Mouse (Mus musculus): ENCODE measurements around the gene Ercc1. TPM values are rescaled to one million over a fixed set of nuclear protein-coding genes. Genes with fewer than 3 reads are reported as not detected.
A peak's percentile ranks its signal among the peaks of the same experiment; 100 is the strongest.

Gene Ercc1
- polyA plus RNA-seq, 1 experiment from 2014 or later: 114 TPM

- Histone ChIP-seq H3K9me3 (no peaks in the 10 kb centered on the region), H3K4me1 (peaks cover 19% of the 10 kb centered on the region), H3K27ac (replicated peaks) (peak overlapping the region; percentile 31), H3K4me3 (peak overlapping the region; percentile 35), H3K36me3 (no peaks in the 10 kb centered on the region), H3K27me3 (peaks cover 17% of the 10 kb centered on the region), H3K9ac (replicated peaks) (0 out of 2 replicates have a peak overlapping the region, but pooled peaks have one; percentile 28), H3K4me2 (replicated peaks) (peak overlapping the region; percentile 56)
- WGBS: under 1% methylated on average over 20 of the region's 20 CpGs
- ATAC-seq (ENCODE audit: low FRiP score, low read depth): peak; percentile 75
These were observed 18.2 kb upstream of the Ercc1 start for GRCm38 (mm10) chr7:19326359-19326758.

DNA sequence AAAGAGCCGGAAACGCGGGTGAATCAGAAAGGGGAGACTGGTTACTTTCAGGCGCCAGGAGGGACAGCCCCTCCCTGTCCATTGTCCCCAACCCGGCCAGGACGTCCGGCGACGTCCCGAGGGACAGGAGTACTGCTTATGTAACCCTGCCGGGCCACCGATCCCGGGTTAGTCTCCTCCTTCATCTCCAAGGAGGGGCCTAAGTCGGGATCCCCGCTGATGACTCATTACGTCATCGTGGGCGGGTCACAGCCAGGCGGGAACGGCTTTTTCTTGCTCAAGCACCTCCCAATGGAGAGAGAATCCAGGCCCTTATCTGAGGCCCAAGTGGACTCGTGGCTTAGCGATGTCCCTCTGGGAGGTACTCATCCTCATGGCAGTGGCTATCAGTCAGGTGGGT, 17.4 kb upstream of the Ercc1 start:
- under 1% methylated on average over 22 of the region's 22 CpGs for WGBS
- Histone ChIP-seq H3K27ac (replicated peaks) (peak overlapping the region; percentile 31; the same call in 1 of the 2 replicates), H3K4me1 (peaks cover 19% of the 10 kb centered on the region), H3K4me3 (peak overlapping the region; percentile 35), H3K36me3 (no peaks in the 10 kb centered on the region), H3K27me3 (peaks cover 16% of the 10 kb centered on the region), H3K4me2 (replicated peaks) (peak overlapping the region; percentile 56), H3K9ac (replicated peaks) (peak overlapping the region; percentile 35), H3K9me3 (no peaks in the 10 kb centered on the region)
- ATAC-seq (ENCODE audit: low FRiP score, low read depth): peak; percentile 62

DNA sequence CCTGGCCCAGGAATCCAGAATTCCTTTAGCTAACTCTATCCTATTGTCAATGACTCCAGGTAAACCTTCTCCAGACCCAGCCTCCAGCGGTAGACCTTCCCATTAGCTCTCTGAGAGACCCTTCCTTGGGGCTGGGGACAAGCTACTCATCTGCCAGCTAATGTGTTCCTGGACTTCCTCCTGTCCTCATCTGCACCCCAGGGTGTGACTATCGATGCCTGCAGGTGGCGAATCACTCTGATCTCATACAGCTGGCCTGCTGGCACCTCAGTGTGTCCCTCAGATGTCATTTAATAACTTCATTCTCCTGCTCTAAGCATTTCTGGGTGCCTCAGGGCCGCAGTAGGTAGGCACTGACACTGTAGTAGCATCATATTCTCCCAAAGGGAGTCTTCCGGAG, 16.8 kb upstream of the Ercc1 start:
- Histone ChIP-seq H3K4me1 (peaks cover 22% of the 10 kb centered on the region), H3K36me3 (no peaks in the 10 kb centered on the region), H3K27ac (replicated peaks) (no peak overlapping the region), H3K4me3 (no peak overlapping the region), H3K27me3 (peaks cover 10% of the 10 kb centered on the region), H3K4me2 (replicated peaks) (0 out of 2 replicates have a peak overlapping the region, but pooled peaks have one; percentile 56), H3K9me3 (no peaks in the 10 kb centered on the region), H3K9ac (replicated peaks) (0 out of 2 replicates have a peak overlapping the region, but pooled peaks have one; percentile 6)
- 86% methylated on average over 5 of the region's 5 CpGs for WGBS
- no peak for ATAC-seq (ENCODE audit: low FRiP score, low read depth)

DNA sequence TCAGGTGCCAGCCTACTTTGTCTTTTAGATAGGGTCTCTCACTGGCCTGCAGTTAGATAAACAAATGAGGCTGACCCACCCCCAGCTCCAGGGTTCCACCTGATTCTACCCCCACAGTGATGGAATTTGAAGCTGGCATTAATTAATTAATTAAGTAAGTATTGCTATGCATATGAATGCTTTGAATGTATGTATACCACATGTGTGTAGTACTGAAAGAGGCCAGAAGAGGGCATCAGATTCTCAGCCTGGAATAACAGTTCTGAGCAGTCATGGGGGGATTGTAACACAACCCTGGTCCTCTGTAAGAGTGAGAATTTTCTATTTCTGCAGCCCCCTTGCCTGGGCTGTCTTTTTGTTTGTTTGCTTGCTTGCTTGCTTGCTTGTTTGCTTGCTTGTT, 16.2 kb upstream of the Ercc1 start:
- ATAC-seq (ENCODE audit: low FRiP score, low read depth): no peak
- Histone ChIP-seq H3K9me3 (no peaks in the 10 kb centered on the region), H3K27me3 (peaks cover 8% of the 10 kb centered on the region; the same call in 1 of the 2 replicates), H3K4me3 (no peak overlapping the region), H3K4me1 (peaks cover 24% of the 10 kb centered on the region), H3K9ac (replicated peaks) (no peak overlapping the region), H3K36me3 (no peaks in the 10 kb centered on the region), H3K27ac (replicated peaks) (no peak overlapping the region), H3K4me2 (replicated peaks) (no peak overlapping the region)

DNA sequence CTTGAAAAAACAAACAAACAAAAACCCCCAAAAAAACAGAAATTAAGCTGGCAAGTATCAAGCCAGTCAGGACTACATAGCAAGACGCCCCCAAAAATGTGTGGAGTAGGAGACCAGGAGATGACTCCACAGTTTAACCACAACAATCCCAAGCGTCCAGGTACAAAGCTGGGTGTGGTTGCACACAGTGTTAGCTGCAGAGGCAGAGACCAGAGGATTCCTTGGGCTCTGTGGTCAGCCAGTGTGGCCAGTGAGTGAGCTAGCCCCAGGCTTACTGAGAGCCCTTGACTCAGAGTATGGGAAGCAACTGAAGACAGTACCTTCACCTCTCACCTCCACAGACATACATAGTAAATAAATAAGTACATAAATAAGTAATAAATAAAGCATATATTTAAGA, 12.7 kb upstream of the Ercc1 start:
- no peak overlapping the region for H3K4me2 ChIP-seq (replicated peaks)
- no peak overlapping the region for H3K27ac ChIP-seq (replicated peaks)
- peak; percentile 35; the same call in 1 of the 2 replicates for ATAC-seq (ENCODE audit: low FRiP score, low read depth)
- no peak overlapping the region for H3K9ac ChIP-seq (replicated peaks)
- H3K4me1 ChIP-seq: peaks cover 18% of the 10 kb centered on the region
- H3K36me3 ChIP-seq: no peaks in the 10 kb centered on the region
- WGBS: 64% methylated on average over 2 of the region's 2 CpGs
- no peak overlapping the region for H3K4me3 ChIP-seq
- no peaks in the 10 kb centered on the region for H3K9me3 ChIP-seq
- H3K27me3 ChIP-seq: peaks cover 12% of the 10 kb centered on the region

DNA sequence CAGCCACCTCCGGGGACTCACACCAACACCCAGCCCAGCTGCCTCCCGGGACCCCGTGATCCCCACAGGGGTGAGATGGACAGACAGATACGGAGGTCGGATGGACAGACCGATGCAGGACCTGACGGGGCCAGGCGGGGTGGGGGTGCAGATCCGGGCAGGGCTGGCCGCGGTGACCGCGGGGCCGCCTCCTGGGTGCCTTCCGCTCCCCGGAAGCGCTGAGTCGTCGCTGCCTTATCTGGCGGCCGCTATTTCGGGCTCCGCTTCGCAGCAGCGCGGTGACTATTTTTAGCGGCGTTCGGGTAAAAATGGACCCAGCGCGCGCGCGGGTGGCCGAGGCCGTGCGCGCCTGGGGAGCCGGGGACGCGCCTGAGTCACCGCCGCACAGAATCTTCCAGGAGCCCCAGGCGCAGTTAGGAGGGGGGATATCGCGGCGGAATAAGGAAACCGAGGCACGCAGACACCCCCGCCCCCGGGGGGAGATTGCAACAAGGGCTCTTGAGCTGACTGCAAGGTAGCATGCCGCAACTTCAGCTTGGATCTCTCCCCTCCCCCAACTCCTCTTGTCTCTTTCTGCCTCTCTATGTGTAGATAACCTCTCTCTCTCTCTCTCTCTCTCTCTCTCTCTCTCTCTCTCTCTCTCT, 11.7 kb upstream of the Ercc1 start:
- ATAC-seq (ENCODE audit: low FRiP score, low read depth): peak; percentile 69
- Histone ChIP-seq H3K9ac (replicated peaks) (peak overlapping the region; percentile 86), H3K4me3 (peak overlapping the region; percentile 66), H3K27ac (replicated peaks) (peak overlapping the region; percentile 66), H3K4me1 (peaks cover 11% of the 10 kb centered on the region; the same call in 1 of the 2 replicates), H3K4me2 (replicated peaks) (peak overlapping the region; percentile 90), H3K27me3 (peaks cover 22% of the 10 kb centered on the region), H3K36me3 (no peaks in the 10 kb centered on the region), H3K9me3 (no peaks in the 10 kb centered on the region)
- whole genome bisulfite sequencing: under 1% methylated on average over 51 of the region's 52 CpGs

DNA sequence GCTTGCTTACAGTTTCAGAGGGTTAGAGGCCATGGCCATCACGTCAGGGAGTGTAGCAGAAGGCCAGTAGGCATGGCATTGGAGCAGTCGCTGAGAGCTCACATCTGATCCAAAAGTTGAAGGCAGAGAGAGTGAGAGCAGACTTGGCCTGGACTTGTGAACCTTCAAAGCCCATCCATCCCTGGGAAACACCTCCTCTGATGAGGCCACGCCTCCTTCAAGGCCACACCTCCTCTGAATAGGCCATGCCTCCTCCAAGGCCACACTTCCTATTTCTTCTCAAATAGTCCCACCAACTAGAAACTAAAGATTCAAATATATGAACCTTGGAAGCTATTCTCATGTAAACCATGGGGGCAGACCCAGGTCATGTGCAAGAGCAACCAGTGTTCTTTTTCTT, 9.0 kb upstream of the Ercc1 start:
- no peak for ATAC-seq (ENCODE audit: low FRiP score, low read depth)
- Histone ChIP-seq H3K27ac (replicated peaks) (no peak overlapping the region), H3K9me3 (no peaks in the 10 kb centered on the region), H3K4me3 (no peak overlapping the region), H3K36me3 (no peaks in the 10 kb centered on the region), H3K9ac (replicated peaks) (no peak overlapping the region), H3K4me1 (peaks cover 11% of the 10 kb centered on the region; the same call in 1 of the 2 replicates), H3K4me2 (replicated peaks) (no peak overlapping the region), H3K27me3 (peaks cover 32% of the 10 kb centered on the region)
- WGBS: 42% methylated on average over 3 of the region's 3 CpGs

DNA sequence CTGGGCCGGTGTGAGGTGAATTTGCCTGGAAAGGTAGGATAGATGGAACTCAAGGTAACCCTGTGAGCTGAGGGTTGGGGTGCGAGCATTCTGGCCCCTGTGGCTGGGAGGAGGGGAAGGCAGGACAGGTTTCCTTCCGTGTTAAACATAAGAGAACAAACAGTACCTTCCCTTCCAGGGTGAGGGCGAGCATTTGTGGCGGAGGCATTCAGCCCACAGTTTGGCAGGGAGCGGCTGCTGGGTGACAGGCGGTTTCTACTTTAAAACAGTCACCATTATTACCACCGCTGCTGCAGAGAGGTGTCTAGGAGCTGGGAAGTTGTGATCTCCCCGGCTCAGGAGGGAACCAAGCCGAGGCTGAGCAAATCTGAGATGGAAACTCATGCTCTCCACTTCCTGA, 7.5 kb upstream of the Ercc1 start:
- WGBS: 62% methylated on average over 10 of the region's 10 CpGs

GRCm38 (mm10) chr7:19338060-19338459, 6.5 kb upstream of the Ercc1 start:
- no peak overlapping the region for H3K9ac ChIP-seq (replicated peaks)
- WGBS: 69% methylated on average over 2 of the region's 2 CpGs

More for the DNA sequence above, 7.5 kb upstream of the Ercc1 start:
- peaks cover 21% of the 10 kb centered on the region for H3K4me1 ChIP-seq
- H3K9me3 ChIP-seq: no peaks in the 10 kb centered on the region
- no peak overlapping the region for H3K4me3 ChIP-seq
- no peak for ATAC-seq (ENCODE audit: low FRiP score, low read depth)
- H3K36me3 ChIP-seq: no peaks in the 10 kb centered on the region
- H3K4me2 ChIP-seq (replicated peaks): no peak overlapping the region
- no peak overlapping the region for H3K9ac ChIP-seq (replicated peaks)
- peaks cover 40% of the 10 kb centered on the region for H3K27me3 ChIP-seq
- H3K27ac ChIP-seq (replicated peaks): no peak overlapping the region

DNA sequence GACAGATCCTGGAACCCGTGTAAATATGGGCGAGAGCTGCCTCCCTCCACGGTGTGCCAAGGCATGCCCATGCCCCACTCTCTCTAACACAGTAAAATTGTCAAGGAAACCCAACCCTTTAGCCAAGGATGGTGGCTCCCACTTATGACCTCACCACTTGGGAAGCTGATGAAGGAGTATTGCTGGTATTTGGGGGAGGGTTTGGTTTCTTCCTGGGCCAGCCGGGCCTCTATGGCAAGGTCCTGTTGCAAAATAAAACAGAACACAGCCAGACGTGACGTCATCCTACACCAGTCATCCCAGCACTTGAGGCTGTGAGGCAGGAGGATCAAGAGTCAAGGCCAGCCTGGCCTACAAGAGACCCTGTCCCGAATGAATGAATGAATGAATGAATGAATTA, 6.0 kb upstream of the Ercc1 start:
- Histone ChIP-seq H3K4me1 (peaks cover 19% of the 10 kb centered on the region), H3K27me3 (peaks cover 47% of the 10 kb centered on the region), H3K36me3 (no peaks in the 10 kb centered on the region), H3K27ac (replicated peaks) (no peak overlapping the region), H3K9me3 (no peaks in the 10 kb centered on the region), H3K4me3 (no peak overlapping the region), H3K9ac (replicated peaks) (no peak overlapping the region), H3K4me2 (replicated peaks) (no peak overlapping the region)
- no peak for ATAC-seq (ENCODE audit: low FRiP score, low read depth)
- WGBS: 73% methylated on average over 7 of the region's 7 CpGs

More at GRCm38 (mm10) chr7:19338060-19338459, 6.5 kb upstream of the Ercc1 start:
- Histone ChIP-seq H3K27ac (replicated peaks) (no peak overlapping the region), H3K9me3 (no peaks in the 10 kb centered on the region), H3K4me3 (no peak overlapping the region), H3K4me2 (replicated peaks) (no peak overlapping the region), H3K27me3 (peaks cover 44% of the 10 kb centered on the region), H3K4me1 (peaks cover 22% of the 10 kb centered on the region), H3K36me3 (no peaks in the 10 kb centered on the region)
- ATAC-seq (ENCODE audit: low FRiP score, low read depth): no peak

DNA sequence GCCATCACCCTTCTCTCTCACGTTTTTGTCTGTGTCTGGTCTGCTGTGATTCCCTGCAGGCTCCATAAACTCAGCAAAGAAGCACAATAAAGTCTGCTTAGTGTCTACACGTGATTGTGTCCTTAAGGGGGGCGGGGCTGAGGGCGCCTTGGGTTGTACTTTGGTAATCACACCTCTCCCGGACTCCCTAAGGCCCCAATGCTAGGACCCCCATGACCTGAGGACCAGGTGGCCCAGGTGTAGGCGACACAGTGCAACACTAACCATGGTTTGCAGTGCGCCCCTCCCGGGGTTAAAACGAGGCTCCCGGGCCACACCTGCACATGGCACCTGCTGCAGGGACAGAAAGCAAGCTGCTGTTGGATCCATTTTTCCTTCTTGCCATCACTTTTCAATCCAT, 3.3 kb upstream of the Ercc1 start:
- peaks cover 41% of the 10 kb centered on the region for H3K27me3 ChIP-seq
- peak overlapping the region; percentile 96 for H3K4me2 ChIP-seq (replicated peaks)
- no peak for ATAC-seq (ENCODE audit: low FRiP score, low read depth)
- 19% methylated on average over 10 of the region's 10 CpGs for WGBS
- no peaks in the 10 kb centered on the region for H3K36me3 ChIP-seq
- no peak overlapping the region for H3K9ac ChIP-seq (replicated peaks)
- peak overlapping the region; percentile 54; the same call in 1 of the 2 replicates for H3K4me3 ChIP-seq
- H3K9me3 ChIP-seq: no peaks in the 10 kb centered on the region
- peaks cover 29% of the 10 kb centered on the region for H3K4me1 ChIP-seq
- H3K27ac ChIP-seq (replicated peaks): no peak overlapping the region

- peaks cover 29% of the 10 kb centered on the region for H3K4me1 ChIP-seq
- no peak overlapping the region for H3K27ac ChIP-seq (replicated peaks)
- H3K27me3 ChIP-seq: peaks cover 40% of the 10 kb centered on the region
- peak overlapping the region; percentile 96 for H3K4me2 ChIP-seq (replicated peaks)
- no peaks in the 10 kb centered on the region for H3K36me3 ChIP-seq
- H3K9ac ChIP-seq (replicated peaks): peak overlapping the region; percentile 70
- no peak for ATAC-seq (ENCODE audit: low FRiP score, low read depth)
- no peaks in the 10 kb centered on the region for H3K9me3 ChIP-seq
- peak overlapping the region; percentile 54 for H3K4me3 ChIP-seq
- WGBS: under 1% methylated on average over 41 of the region's 41 CpGs
These were observed 2.7 kb upstream of the Ercc1 start for GRCm38 (mm10) chr7:19341761-19342409.

All from midbrain, embryonic 12.5 days (tissue).